Mouse (Mus musculus) skeletal muscle tissue, adult 2 months (tissue): ENCODE results near the gene Tsen34.

Experiments used
- DNase-seq: peaks from one replicate; pipeline ENCODE4 v3.0.0-alpha.2; 2012; ENCODE audit warnings: low read depth, low spot score

Tsen34 gene

DNA sequence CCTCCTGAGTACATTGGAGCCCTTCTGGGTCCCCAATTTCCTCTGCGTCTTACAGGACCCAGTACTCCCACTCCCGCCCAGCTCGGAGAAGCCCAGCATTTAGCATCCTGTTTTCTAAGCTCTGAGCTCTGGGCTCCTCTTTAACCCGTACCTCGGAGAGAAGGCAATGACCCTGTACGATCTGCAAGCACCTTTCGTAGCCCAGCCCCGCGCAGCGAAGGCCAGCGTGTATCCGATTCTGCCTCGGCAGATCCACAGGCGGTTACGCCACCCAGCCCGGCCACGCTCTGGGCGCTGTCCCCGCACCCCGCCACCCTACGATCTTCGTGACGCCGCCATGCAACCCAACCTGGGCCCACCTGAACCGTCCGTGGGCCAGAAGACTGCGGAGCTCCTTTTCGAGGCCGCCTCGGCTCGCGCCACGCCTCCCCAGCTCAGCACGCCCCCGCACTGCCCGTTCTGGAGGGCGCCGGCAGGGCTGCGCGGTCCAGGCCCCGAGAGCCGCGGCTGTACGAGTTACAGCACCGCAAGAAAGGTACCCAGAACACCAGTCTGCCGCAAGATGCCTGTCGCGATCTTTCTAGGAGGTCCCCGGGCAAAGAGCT lies at the start of gene Tsen34:
Gene Tsen34, plus strand, starts transcription at position 482 of the 605 bp plus-strand sequence.
- no peak for DNase-seq

GRCm38 (mm10) chr7:3643412-3643811 lies 49.3 kb upstream of the Tsen34 start:
- DNase-seq = no peak

DNA sequence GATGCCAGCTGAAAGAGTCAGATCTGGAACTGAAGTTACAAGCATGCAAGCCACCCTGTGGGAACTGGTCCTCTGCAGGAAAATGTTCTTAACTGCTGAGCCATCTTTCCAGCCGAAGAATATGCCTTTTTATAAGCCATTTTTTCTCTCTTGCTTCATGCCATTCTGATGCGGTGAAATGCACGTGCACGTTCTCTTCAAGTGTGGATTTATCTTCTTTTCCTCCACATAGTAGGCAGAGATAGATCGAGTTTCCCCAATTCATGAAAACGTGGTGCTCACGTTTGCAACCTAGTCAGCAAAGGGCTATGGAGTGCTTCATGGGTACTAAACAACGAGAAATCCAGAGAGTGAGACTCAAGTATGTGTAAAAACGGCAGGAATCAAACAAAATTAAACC lies 48.8 kb upstream of the Tsen34 start:
- no peak for DNase-seq

DNA sequence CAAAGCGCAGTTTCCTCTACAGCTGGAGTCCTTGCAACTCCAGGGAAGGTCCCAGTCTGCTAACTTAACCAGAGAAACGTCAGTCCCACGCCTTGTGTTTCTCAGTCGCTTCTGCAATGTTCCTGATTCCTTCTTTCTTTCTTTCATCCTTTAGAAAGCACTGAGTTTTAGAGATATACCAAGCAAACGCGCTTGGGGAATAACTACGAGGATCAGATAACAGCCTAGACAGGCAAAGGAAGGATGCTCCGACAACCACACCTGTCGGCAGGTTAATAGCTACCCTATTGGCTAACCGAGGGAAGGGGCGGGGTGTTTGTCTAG lies 48.4 kb upstream of the Tsen34 start:
- no peak for DNase-seq

GRCm38 (mm10) chr7:3644672-3645487 lies 47.8 kb upstream of the Tsen34 start, which contains the start of gene Cnot3:
Gene Cnot3, plus strand, starts transcription at chr7:3645268.
- peak; percentile 99 for DNase-seq

DNA sequence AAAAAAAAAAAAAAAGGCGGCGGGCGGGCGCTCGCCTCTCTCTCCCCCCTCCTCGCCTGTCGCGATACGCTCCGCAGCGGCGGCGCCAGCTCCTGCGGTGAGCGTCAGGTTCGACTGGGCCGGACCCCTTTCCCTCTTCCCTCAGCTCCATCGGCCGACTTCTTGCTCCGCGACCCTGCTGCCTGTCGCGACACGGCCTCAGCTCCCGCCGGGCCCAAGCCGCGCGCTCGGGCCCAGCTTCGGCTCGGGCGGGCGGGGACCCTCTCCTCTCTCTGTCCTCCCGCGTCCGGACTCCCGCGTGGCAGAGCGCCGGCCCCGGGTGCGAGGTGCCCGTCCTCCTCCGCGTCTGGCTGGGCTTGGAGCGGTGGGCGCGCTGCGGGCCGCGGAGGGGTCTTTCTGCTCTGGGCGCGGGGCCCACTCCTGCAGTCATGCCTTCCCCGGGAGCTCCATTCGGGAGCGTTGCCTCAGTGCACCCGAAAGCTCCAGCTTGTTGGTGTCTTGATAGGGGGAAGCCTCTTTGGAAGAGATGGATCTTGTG lies 47.1 kb upstream of the Tsen34 start:
- no peak for DNase-seq

DNA sequence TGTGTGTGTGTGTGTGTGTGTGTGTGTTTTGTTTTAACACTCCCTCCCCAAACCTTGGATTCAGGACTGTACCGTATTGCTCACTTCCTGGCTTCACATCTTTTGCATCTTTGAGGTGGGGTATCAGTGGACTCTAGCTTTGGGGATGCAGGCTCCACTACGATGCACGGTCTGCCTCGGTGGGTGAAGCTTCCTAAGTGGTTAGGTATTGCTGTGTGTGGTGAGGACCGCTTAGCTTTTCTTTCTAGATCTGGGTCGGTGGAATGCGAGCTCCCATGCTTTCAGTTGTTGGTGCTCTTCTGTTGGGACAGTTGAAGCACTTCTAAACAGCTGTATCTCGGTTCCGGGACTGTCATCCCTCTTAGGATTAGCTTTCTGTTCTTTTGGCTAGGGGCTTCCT lies 46.5 kb upstream of the Tsen34 start:
- DNase-seq = no peak

- DNase-seq = no peak
Observed at GRCm38 (mm10) chr7:3646641-3647040, 46.0 kb upstream of the Tsen34 start.

GRCm38 (mm10) chr7:3656966-3657365 lies 35.7 kb upstream of the Tsen34 start:
- DNase-seq = no peak

DNA sequence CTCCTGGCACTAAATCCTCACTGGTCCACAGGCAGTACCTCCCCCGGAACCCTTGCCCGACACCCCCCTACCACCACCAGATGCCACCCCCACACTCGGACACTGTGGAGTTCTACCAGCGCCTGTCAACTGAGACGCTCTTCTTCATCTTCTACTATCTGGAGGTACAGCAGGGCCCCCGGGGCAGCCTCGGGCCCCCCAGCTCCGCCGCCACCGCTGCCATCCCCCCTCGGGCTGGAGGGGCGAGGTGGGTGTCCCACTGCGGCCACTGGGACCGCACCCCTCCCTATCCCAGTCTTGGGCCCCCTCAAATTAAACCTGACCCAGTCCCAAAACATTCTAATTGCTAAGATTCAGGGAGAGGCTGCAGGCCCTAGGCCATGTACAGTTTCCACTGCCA lies 34.1 kb upstream of the Tsen34 start:
- DNase-seq = no peak

DNA sequence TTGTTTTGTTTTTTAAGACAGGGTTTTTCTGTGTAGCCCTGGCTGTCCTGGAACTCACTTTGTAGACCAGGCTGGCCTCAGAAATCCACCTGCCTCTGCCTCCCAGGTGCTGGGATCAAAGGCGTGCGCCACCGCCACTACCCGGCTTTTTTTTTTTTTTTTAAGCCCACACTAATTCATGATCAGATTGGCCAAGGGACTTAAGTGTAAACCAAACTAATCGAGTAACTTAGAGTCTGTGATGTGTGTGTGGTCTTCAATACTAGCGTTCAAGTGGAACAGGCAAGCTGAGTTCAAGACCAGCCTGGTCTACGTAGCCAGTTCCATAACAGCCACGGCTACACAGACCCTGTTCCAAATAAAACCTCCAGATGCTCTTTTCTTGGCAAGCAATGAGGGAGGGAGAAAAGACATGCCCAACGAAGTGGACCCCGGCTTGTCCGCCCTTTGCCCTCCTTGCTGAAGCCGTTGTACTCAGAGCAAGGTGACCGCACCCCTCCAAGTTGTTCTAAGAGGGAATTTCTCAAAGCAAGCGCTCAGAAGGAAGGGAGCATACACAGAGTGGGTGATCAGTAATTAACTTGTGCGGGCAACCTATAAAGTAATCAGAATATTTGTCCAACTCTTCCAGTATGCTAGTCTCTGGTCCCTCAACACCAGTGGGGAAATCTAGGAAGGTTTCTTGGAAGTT lies 28.0 kb upstream of the Tsen34 start:
- DNase-seq = no peak

- peak; percentile 99 for DNase-seq
Observed at GRCm38 (mm10) chr7:3665215-3666114, 27.2 kb upstream of the Tsen34 start, which contains the start of gene Leng1. Gene Leng1, minus strand, starts transcription at chr7:3665840.

GRCm38 (mm10) chr7:3666921-3667391 lies 25.7 kb upstream of the Tsen34 start:
- no peak for DNase-seq

DNA sequence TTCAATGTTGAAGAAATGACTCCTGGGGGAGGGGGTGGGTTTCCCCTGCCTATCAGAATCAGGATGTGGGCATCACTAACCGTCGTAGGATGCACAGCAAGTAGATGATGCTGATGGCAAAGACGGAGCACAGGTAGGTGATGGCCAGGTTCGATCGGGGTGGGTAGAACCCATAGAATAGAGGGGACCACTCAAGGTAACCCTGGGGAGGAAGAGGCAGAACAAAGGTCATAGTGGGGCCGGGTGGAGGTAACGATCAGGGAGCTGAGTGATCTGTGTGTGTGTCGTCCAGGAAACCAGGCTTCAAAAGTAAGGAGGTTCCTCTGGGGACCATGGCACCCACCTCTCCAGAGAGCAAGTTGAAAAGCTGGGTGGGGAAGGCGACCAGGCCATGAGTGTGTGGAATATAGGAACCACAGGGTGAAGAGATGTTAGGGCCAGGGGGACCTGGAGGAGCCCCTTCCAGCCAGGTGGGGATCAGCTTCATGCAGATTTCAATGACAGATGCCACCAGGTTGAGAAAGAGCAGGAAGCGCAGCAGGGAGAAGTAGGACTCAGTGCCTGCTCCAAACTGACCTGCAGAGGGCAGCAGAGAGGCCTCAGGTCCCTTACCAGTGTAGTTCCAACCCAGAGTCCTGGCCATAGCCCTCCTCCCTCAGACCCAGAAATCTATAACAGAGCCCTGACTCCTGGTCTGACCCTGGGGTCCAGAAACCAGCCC lies 18.0 kb upstream of the Tsen34 start:
- peak; percentile 55 for DNase-seq

DNA sequence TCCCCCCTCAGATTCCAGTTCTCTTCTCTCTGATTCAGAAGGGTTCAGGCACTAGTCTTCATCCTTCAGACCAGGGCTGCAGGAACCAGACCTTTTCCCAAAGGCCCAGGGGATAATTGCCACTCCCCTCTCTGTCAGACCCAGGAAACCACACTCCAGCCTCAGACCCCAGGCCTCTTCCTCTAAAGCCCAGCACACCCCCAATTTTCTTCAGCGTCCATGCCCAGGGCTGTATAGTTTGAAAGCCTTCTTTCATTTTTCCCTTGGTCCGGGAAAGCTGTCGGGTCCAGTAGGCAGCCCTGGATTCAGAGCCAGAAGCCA lies 17.5 kb upstream of the Tsen34 start:
- no peak for DNase-seq

DNA sequence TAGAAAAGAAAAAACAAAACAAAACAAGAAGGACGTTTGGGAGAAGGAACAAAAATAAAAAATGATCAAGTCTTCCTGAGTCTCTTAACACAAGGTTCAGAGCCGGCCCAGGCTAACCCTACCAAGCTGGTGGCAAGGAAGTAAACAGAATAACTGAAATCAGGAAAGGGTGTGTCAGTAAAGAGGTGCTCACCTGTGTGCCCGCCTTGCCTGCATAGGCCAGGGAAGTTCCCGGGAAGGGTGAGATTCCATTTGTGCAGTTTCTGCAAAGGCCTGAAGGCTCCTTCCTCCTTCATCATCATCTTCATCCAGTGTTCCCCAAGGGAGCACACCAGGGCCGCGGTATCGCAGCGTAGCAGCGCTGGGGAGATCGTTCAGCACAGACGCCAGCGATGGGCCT lies 16.3 kb upstream of the Tsen34 start:
- DNase-seq = no peak

- DNase-seq = no peak
Observed at GRCm38 (mm10) chr7:3677342-3677741, 15.3 kb upstream of the Tsen34 start, which contains the start of gene Tmc4. Gene Tmc4, minus strand, starts transcription at chr7:3677553.

DNA sequence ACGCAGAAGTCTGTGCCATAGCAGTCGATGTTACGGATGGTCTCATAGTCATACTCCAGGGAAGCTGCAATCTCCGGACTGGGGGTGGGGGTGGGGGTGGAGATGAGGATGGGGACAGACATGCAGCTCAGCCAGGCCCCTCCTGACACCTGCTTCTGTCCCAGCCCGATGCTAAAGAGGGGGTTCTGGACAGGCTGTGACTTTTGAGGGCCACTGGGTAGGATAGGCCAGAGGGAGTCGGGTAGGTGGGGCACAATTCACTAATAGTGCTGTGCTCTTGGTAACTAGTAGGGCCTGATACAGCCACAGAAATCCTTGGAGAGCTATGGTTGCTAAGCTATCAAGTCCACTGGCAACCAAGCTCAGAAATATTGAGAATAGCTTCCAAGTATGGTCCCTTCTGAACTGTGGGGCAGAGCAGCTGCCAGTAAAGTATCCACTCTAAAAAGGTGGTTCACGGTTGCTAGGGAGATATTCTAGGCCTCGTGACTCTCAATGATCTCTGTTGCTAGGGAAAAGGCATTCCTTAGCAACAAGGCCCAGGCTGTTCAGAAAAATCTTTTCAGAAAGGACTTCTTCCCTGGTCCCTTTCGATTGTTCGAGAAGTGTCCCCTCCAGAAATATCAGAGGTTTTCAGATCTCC lies 8.6 kb upstream of the Tsen34 start:
- no peak for DNase-seq

- DNase-seq = no peak
Observed at GRCm38 (mm10) chr7:3684698-3685097, 8.0 kb upstream of the Tsen34 start.
